Mouse (Mus musculus): ENCODE data around the gene Vmn1r223.
"Not testable (repeated sequence)": the region's sequence is repeated elsewhere in the genome, so short reads cannot be mapped to it uniquely, and the experiment has no call there.

Gene Vmn1r223

GRCm38 (mm10) chr13:23246834-23247233 lies at the start of gene Vmn1r223:
Vmn1r223 (plus strand) TSS chr13:23247134.
- not testable (repeated sequence) for DNase-seq

- DNase-seq, result not testable (repeated sequence)
These were observed 43.0 kb upstream of the Vmn1r223 start for GRCm38 (mm10) chr13:23203885-23204284.

GRCm38 (mm10) chr13:23213827-23214226 lies 33.1 kb upstream of the Vmn1r223 start, which contains the start of gene Vmn1r221:
Vmn1r221 (plus strand) TSS chr13:23214127.
- DNase-seq, result not testable (repeated sequence)

GRCm38 (mm10) chr13:23235847-23236246 lies 11.1 kb upstream of the Vmn1r223 start, which contains the start of gene Vmn1r222:
Vmn1r222 (minus strand) TSS chr13:23235947.
- not testable (repeated sequence) for DNase-seq

- DNase-seq, result no peak
These were observed 11.7 kb downstream of the Vmn1r223 start for GRCm38 (mm10) chr13:23258546-23259048.

- not testable (repeated sequence) for DNase-seq
These were observed 21.7 kb downstream of the Vmn1r223 start for GRCm38 (mm10) chr13:23268606-23269005.

GRCm38 (mm10) chr13:23269127-23269526 lies 22.2 kb downstream of the Vmn1r223 start:
- not testable (repeated sequence) for DNase-seq

GRCm38 (mm10) chr13:23269681-23270080 lies 22.7 kb downstream of the Vmn1r223 start:
- DNase-seq, result no peak

- no peak for DNase-seq
These were observed 23.6 kb downstream of the Vmn1r223 start for GRCm38 (mm10) chr13:23270321-23271101.

- DNase-seq, result no peak
These were observed 32.6 kb downstream of the Vmn1r223 start for GRCm38 (mm10) chr13:23279576-23279975.

- no peak for DNase-seq
These were observed 33.1 kb downstream of the Vmn1r223 start for GRCm38 (mm10) chr13:23279992-23280391.

GRCm38 (mm10) chr13:23285191-23285920 lies 38.4 kb downstream of the Vmn1r223 start:
- no peak for DNase-seq

- no peak for DNase-seq
These were observed 39.2 kb downstream of the Vmn1r223 start for GRCm38 (mm10) chr13:23285921-23286720.

GRCm38 (mm10) chr13:23286721-23287362 lies 39.9 kb downstream of the Vmn1r223 start:
- no peak for DNase-seq

- DNase-seq, result no peak
These were observed 50.8 kb downstream of the Vmn1r223 start for GRCm38 (mm10) chr13:23297737-23298136.

- DNase-seq, result no peak
These were observed 51.7 kb downstream of the Vmn1r223 start for GRCm38 (mm10) chr13:23298445-23299232.

- DNase-seq, result no peak
These were observed 52.5 kb downstream of the Vmn1r223 start for GRCm38 (mm10) chr13:23299276-23299998.

- DNase-seq, result no peak
These were observed 53.0 kb downstream of the Vmn1r223 start for GRCm38 (mm10) chr13:23299999-23300341.
